In genomic region chr9:122293865-122294241, GRCm38 (mm10) we compare ENCODE assay signal across 8 mouse cellular contexts. TPM values are rescaled to one million over a fixed set of nuclear protein-coding genes. Genes with fewer than 3 reads are reported as not detected.
DNase-seq lines count a peak whose midpoint lies in the region; ATAC-seq and TF ChIP-seq lines count a peak whose summit lies in the region.

No protein-coding gene starts in this region.

- peak; percentile 82; the same call in 1 of the 2 replicates for ATAC-seq in kidney, embryonic 15.5 days (replicated peaks; ENCODE audit: low FRiP score)
- ATAC-seq in Patski = peak; percentile 55
- peak; percentile 8 for ATAC-seq in forebrain, postnatal 0 days
- ATAC-seq in liver, postnatal 0 days = peak; percentile 68

- H3K4me3 ChIP-seq in kidney, embryonic 15.5 days (replicated peaks) = peak overlapping the region; percentile 58
- H3K4me3 ChIP-seq in forebrain, postnatal 0 days (ENCODE audit: low read depth, low read length) = peak overlapping the region; percentile 70
- peak overlapping the region; percentile 68 for H3K4me3 ChIP-seq in liver, postnatal 0 days (ENCODE audit: low read depth, low read length)

- no peak for TF ChIP-seq EP300 in liver, postnatal 0 days (IDR thresholded peaks at IDR 0.05; ENCODE audit: low read depth)

- no peak for DNase-seq in kidney, adult 11 months
- no peak for DNase-seq in Patski (ENCODE audit: low read depth, low spot score)
- peak; percentile 65 for DNase-seq in forebrain, postnatal 0 days
- DNase-seq in liver, postnatal 0 days = peak; percentile 70
- DNase-seq in spleen, postnatal 4 days (ENCODE audit: low spot score in 2 of 2) = peak; percentile 49 to 76
- no peak for DNase-seq in ovary, postnatal 14 days (ENCODE audit: low spot score)
- DNase-seq in cerebellum, adult 9-11 months = no peak

- H3K4me2 ChIP-seq in kidney, embryonic 15.5 days = peak overlapping the region; percentile 59
- peak overlapping the region; percentile 58 for H3K4me2 ChIP-seq in forebrain, postnatal 0 days (ENCODE audit: low read depth)
- H3K4me2 ChIP-seq in liver, postnatal 0 days (ENCODE audit: low read depth, low read length) = peak overlapping the region; percentile 81

- POLR2A ChIA-PET in Patski (lab: Charles Lee) = no interaction called here

- no peaks in the 10 kb centered on the region for H3K36me3 ChIP-seq in kidney, embryonic 15.5 days
- no peaks in the 10 kb centered on the region for H3K36me3 ChIP-seq in forebrain, postnatal 0 days (ENCODE audit: insufficient read depth)
- no peaks in the 10 kb centered on the region for H3K36me3 ChIP-seq in liver, postnatal 0 days (replicated peaks; ENCODE audit: insufficient read depth, low read length)

- in situ Hi-C loops in Patski (cut with MboI; ENCODE audit: low pct_unique_long_range_greater_than_20kb) = no loop called here

- H3K27ac ChIP-seq in kidney, embryonic 15.5 days = peak overlapping the region; percentile 61
- H3K27ac ChIP-seq in forebrain, postnatal 0 days (ENCODE audit: low read depth, low read length) = peak overlapping the region; percentile 88
- peak overlapping the region; percentile 91 for H3K27ac ChIP-seq in liver, postnatal 0 days (ENCODE audit: low read depth)

- H3K4me1 ChIP-seq in kidney, embryonic 15.5 days = peaks cover 13% of the 10 kb centered on the region
- 0 out of 2 replicates have a peak, but pooled peaks cover 3% of the 10 kb centered on the region for H3K4me1 ChIP-seq in forebrain, postnatal 0 days (ENCODE audit: insufficient read depth)
- H3K4me1 ChIP-seq in liver, postnatal 0 days (ENCODE audit: insufficient read depth) = peaks cover 15% of the 10 kb centered on the region

- no peaks in the 10 kb centered on the region for H3K27me3 ChIP-seq in kidney, embryonic 15.5 days
- H3K27me3 ChIP-seq in Patski = no peaks in the 10 kb centered on the region
- H3K27me3 ChIP-seq in forebrain, postnatal 0 days (ENCODE audit: insufficient read depth, low read length) = no peaks in the 10 kb centered on the region
- no peaks in the 10 kb centered on the region for H3K27me3 ChIP-seq in liver, postnatal 0 days (ENCODE audit: insufficient read depth, low read length)

- CTCF ChIA-PET in Patski (lab: Charles Lee) = no interaction called here

- peak overlapping the region; percentile 64 for H3K9ac ChIP-seq in kidney, embryonic 15.5 days
- peak overlapping the region; percentile 86 for H3K9ac ChIP-seq in forebrain, postnatal 0 days
- H3K9ac ChIP-seq in liver, postnatal 0 days (replicated peaks) = peak overlapping the region; percentile 76

- WGBS in kidney, embryonic 15.5 days = under 1% methylated on average over 23 of the region's 23 CpGs
- WGBS in forebrain, postnatal 0 days = under 1% methylated on average over 23 of the region's 23 CpGs
- under 1% methylated on average over 23 of the region's 23 CpGs for WGBS in liver, postnatal 0 days (ENCODE audit: insufficient replicate concordance)

- no peaks in the 10 kb centered on the region for H3K9me3 ChIP-seq in kidney, embryonic 15.5 days (replicated peaks)
- no peaks in the 10 kb centered on the region for H3K9me3 ChIP-seq in forebrain, postnatal 0 days (ENCODE audit: low read length)
- no peaks in the 10 kb centered on the region for H3K9me3 ChIP-seq in liver, postnatal 0 days (ENCODE audit: low read length)

- no peak for TF ChIP-seq CTCF in Patski (IDR thresholded peaks at IDR 0.05)
- TF ChIP-seq CTCF in forebrain, postnatal 0 days (IDR thresholded peaks at IDR 0.05; ENCODE audit: low read depth) = no peak
- no peak for TF ChIP-seq CTCF in liver, postnatal 0 days (IDR thresholded peaks at IDR 0.05; ENCODE audit: low read depth)

RNA-seq across cellular contexts. Expression of gene Ano10, which starts 0.4 kb away (rescaled TPM):
- polyA plus RNA-seq in kidney, embryonic 15.5 days (2015; fragmentation: Nextera tagmentation; extraction: Ambion mirVana) = 32.0 and 36.2 TPM in 2 replicates
- 62.6 TPM for polyA plus RNA-seq in Patski (2021)
- 24.7 and 35.3 TPM in 2 replicates for total RNA-seq in forebrain, postnatal 0 days (2014; rRNA removed)
- polyA plus RNA-seq in forebrain, postnatal 0 days (2015; fragmentation: Nextera tagmentation; extraction: Ambion mirVana) = 26.3 and 32.0 TPM in 2 replicates
- polyA plus RNA-seq in liver, postnatal 0 days (2015; fragmentation: Nextera tagmentation; extraction: Ambion mirVana) = 13.7 and 14.2 TPM in 2 replicates

RNA-seq across cellular contexts. Expression of gene Abhd5, which starts 57.6 kb away (rescaled TPM):
- 20.9 and 27.4 TPM in 2 replicates for polyA plus RNA-seq in kidney, embryonic 15.5 days (2015; fragmentation: Nextera tagmentation; extraction: Ambion mirVana)
- polyA plus RNA-seq in Patski (2021) = 33.9 TPM
- total RNA-seq in forebrain, postnatal 0 days (2014; rRNA removed) = 33.9 and 34.9 TPM in 2 replicates
- 25.4 and 28.2 TPM in 2 replicates for polyA plus RNA-seq in forebrain, postnatal 0 days (2015; fragmentation: Nextera tagmentation; extraction: Ambion mirVana)
- 22.3 and 25.4 TPM in 2 replicates for polyA plus RNA-seq in liver, postnatal 0 days (2015; fragmentation: Nextera tagmentation; extraction: Ambion mirVana)

Comparison
In these comparisons a context has a peak if more than half of its experiments do, and no peak if none do; other contexts are left out.
1. ATAC-seq: peak in every context shown above with its lines; median percentile 82 in kidney, embryonic 15.5 days; 68 in liver, postnatal 0 days; 55 in Patski; 8 in forebrain, postnatal 0 days.
2. DNase-seq: peak in forebrain, postnatal 0 days (single experiment), liver, postnatal 0 days (single experiment) and spleen, postnatal 4 days (2 of 2); none in kidney, adult 11 months (single experiment), Patski (single experiment), ovary, postnatal 14 days (single experiment) and cerebellum, adult 9-11 months (single experiment).
3. Peak in every context shown above with its lines, with median percentiles within 50 percentile points of each other: H3K27ac ChIP-seq, H3K4me2 ChIP-seq, H3K4me3 ChIP-seq and H3K9ac ChIP-seq.